Mouse (Mus musculus): ENCODE measurements around the gene Bach2. TPM values are rescaled to one million over a fixed set of nuclear protein-coding genes. Genes with fewer than 3 reads are reported as not detected.

Bach2 gene
- total and polyA plus RNA-seq, 2 experiments from 2014 or later: 11.7 to 15.9 TPM

- no peak for DNase-seq (ENCODE audit: low spot score)
- H3K36me3 ChIP-seq (ENCODE audit: insufficient read depth, low read length): no peaks in the 10 kb centered on the region
- no peaks in the 10 kb centered on the region for H3K9me3 ChIP-seq (ENCODE audit: low read length)
- no peaks in the 10 kb centered on the region; the same call in 1 of the 2 replicates for H3K4me1 ChIP-seq (ENCODE audit: insufficient read depth, low read length)
- WGBS: 89% methylated on average over 7 of the region's 7 CpGs
- H3K9ac ChIP-seq (replicated peaks; ENCODE audit: low read length, poor library complexity, severe bottlenecking): no peak overlapping the region
- H3K27me3 ChIP-seq (ENCODE audit: insufficient read depth, low read length): no peaks in the 10 kb centered on the region
- no peak for TF ChIP-seq CTCF (IDR thresholded peaks at IDR 0.05)
- H3K27ac ChIP-seq (ENCODE audit: low read depth, low read length): no peak overlapping the region
- H3K4me3 ChIP-seq (ENCODE audit: low read depth, low read length): no peak overlapping the region
- ATAC-seq (ENCODE audit: low FRiP score): no peak
- no peak overlapping the region for H3K4me2 ChIP-seq (ENCODE audit: low read depth, low read length, poor library complexity, severe bottlenecking)
These were observed 40.0 kb upstream of the Bach2 start for GRCm38 (mm10) chr4:32198589-32198988.

GRCm38 (mm10) chr4:32199156-32199555 is 39.4 kb upstream of the Bach2 start:
- H3K4me2 ChIP-seq (ENCODE audit: low read depth, low read length, poor library complexity, severe bottlenecking): no peak overlapping the region
- no peaks in the 10 kb centered on the region for H3K9me3 ChIP-seq (ENCODE audit: low read length)
- no peaks in the 10 kb centered on the region for H3K27me3 ChIP-seq (ENCODE audit: insufficient read depth, low read length)
- 93% methylated on average over 7 of the region's 7 CpGs for WGBS
- H3K4me1 ChIP-seq (ENCODE audit: insufficient read depth, low read length): no peaks in the 10 kb centered on the region; the same call in 1 of the 2 replicates
- no peak overlapping the region for H3K27ac ChIP-seq (ENCODE audit: low read depth, low read length)
- no peak for ATAC-seq (ENCODE audit: low FRiP score)
- TF ChIP-seq CTCF (IDR thresholded peaks at IDR 0.05): no peak
- no peak overlapping the region for H3K4me3 ChIP-seq (ENCODE audit: low read depth, low read length)
- no peak overlapping the region for H3K9ac ChIP-seq (replicated peaks; ENCODE audit: low read length, poor library complexity, severe bottlenecking)
- no peaks in the 10 kb centered on the region for H3K36me3 ChIP-seq (ENCODE audit: insufficient read depth, low read length)
- DNase-seq (ENCODE audit: low spot score): no peak

- Histone ChIP-seq H3K9me3 (ENCODE audit: low read length) (no peaks in the 10 kb centered on the region), H3K9ac (replicated peaks; ENCODE audit: low read length, poor library complexity, severe bottlenecking) (no peak overlapping the region), H3K4me2 (ENCODE audit: low read depth, low read length, poor library complexity, severe bottlenecking) (no peak overlapping the region), H3K27ac (ENCODE audit: low read depth, low read length) (no peak overlapping the region), H3K4me1 (ENCODE audit: insufficient read depth, low read length) (no peaks in the 10 kb centered on the region; the same call in 1 of the 2 replicates), H3K36me3 (ENCODE audit: insufficient read depth, low read length) (no peaks in the 10 kb centered on the region), H3K27me3 (ENCODE audit: insufficient read depth, low read length) (no peaks in the 10 kb centered on the region), H3K4me3 (ENCODE audit: low read depth, low read length) (no peak overlapping the region)
- 76% methylated on average over 8 of the region's 8 CpGs for WGBS
- DNase-seq (ENCODE audit: low spot score): no peak
- TF ChIP-seq CTCF (IDR thresholded peaks at IDR 0.05): no peak
- ATAC-seq (ENCODE audit: low FRiP score): no peak
These were observed 37.5 kb upstream of the Bach2 start for GRCm38 (mm10) chr4:32201114-32201513.

GRCm38 (mm10) chr4:32202362-32202761 is 36.2 kb upstream of the Bach2 start:
- H3K27ac ChIP-seq (ENCODE audit: low read depth, low read length): no peak overlapping the region
- H3K4me1 ChIP-seq (ENCODE audit: insufficient read depth, low read length): no peaks in the 10 kb centered on the region
- H3K36me3 ChIP-seq (ENCODE audit: insufficient read depth, low read length): no peaks in the 10 kb centered on the region
- no peak overlapping the region for H3K9ac ChIP-seq (replicated peaks; ENCODE audit: low read length, poor library complexity, severe bottlenecking)
- no peak overlapping the region for H3K4me2 ChIP-seq (ENCODE audit: low read depth, low read length, poor library complexity, severe bottlenecking)
- no peak for TF ChIP-seq CTCF (IDR thresholded peaks at IDR 0.05)
- WGBS: 94% methylated on average over 5 of the region's 5 CpGs
- ATAC-seq (ENCODE audit: low FRiP score): no peak
- no peak for DNase-seq (ENCODE audit: low spot score)
- H3K9me3 ChIP-seq (ENCODE audit: low read length): no peaks in the 10 kb centered on the region
- H3K27me3 ChIP-seq (ENCODE audit: insufficient read depth, low read length): no peaks in the 10 kb centered on the region
- H3K4me3 ChIP-seq (ENCODE audit: low read depth, low read length): no peak overlapping the region

GRCm38 (mm10) chr4:32204819-32205218 is 33.8 kb upstream of the Bach2 start:
- Histone ChIP-seq H3K4me2 (ENCODE audit: low read depth, low read length, poor library complexity, severe bottlenecking) (no peak overlapping the region), H3K4me3 (ENCODE audit: low read depth, low read length) (no peak overlapping the region), H3K4me1 (ENCODE audit: insufficient read depth, low read length) (no peaks in the 10 kb centered on the region), H3K36me3 (ENCODE audit: insufficient read depth, low read length) (no peaks in the 10 kb centered on the region), H3K9me3 (ENCODE audit: low read length) (no peaks in the 10 kb centered on the region), H3K27me3 (ENCODE audit: insufficient read depth, low read length) (no peaks in the 10 kb centered on the region), H3K27ac (ENCODE audit: low read depth, low read length) (no peak overlapping the region), H3K9ac (replicated peaks; ENCODE audit: low read length, poor library complexity, severe bottlenecking) (no peak overlapping the region)
- TF ChIP-seq CTCF (IDR thresholded peaks at IDR 0.05): no peak
- DNase-seq (ENCODE audit: low spot score) (no peak), ATAC-seq (ENCODE audit: low FRiP score) (no peak)
- 84% methylated on average over 4 of the region's 4 CpGs for WGBS

GRCm38 (mm10) chr4:32205825-32206224 is 32.8 kb upstream of the Bach2 start:
- Histone ChIP-seq H3K4me2 (ENCODE audit: low read depth, low read length, poor library complexity, severe bottlenecking) (no peak overlapping the region), H3K36me3 (ENCODE audit: insufficient read depth, low read length) (no peaks in the 10 kb centered on the region), H3K4me3 (ENCODE audit: low read depth, low read length) (no peak overlapping the region), H3K27me3 (ENCODE audit: insufficient read depth, low read length) (no peaks in the 10 kb centered on the region), H3K27ac (ENCODE audit: low read depth, low read length) (no peak overlapping the region), H3K9ac (replicated peaks; ENCODE audit: low read length, poor library complexity, severe bottlenecking) (no peak overlapping the region), H3K9me3 (ENCODE audit: low read length) (no peaks in the 10 kb centered on the region), H3K4me1 (ENCODE audit: insufficient read depth, low read length) (no peaks in the 10 kb centered on the region)
- 82% methylated on average over 2 of the region's 2 CpGs for WGBS
- DNase-seq (ENCODE audit: low spot score) (no peak), ATAC-seq (ENCODE audit: low FRiP score) (no peak)
- TF ChIP-seq CTCF (IDR thresholded peaks at IDR 0.05): no peak

Measured in midbrain, postnatal 0 days (tissue).